Mouse (Mus musculus) liver, adult 2 months (tissue): ENCODE results near the gene Pde4dip. TPM values are rescaled to one million over a fixed set of nuclear protein-coding genes. Genes with fewer than 3 reads are reported as not detected.

ENCODE experiments used
- DNase-seq: peaks from one replicate; pipeline ENCODE4 v3.0.0-alpha.2; 2011; ENCODE audit warnings: low read depth, low spot score; ENCODE audit errors: extremely low read depth
- H3K27ac ChIP-seq: fragments of 200-500 bp; replicated peaks from 2 replicates; pipeline ENCODE4 v1.5.1; 2012; ENCODE audit warnings: low read depth, mild to moderate bottlenecking, control low read depth, inconsistent platforms, low read length; ENCODE audit not compliant: insufficient read depth
- H3K27me3 ChIP-seq: fragments of 200-500 bp; 2 replicates; pipeline ENCODE4 v1.6.1; 2012; ENCODE audit warnings: mild to moderate bottlenecking, moderate library complexity, low read length, inconsistent platforms; ENCODE audit not compliant: control insufficient read depth, insufficient read depth
- H3K36me3 ChIP-seq: fragments of 200-500 bp; 2 replicates; pipeline ENCODE4 v1.6.1; 2012; ENCODE audit warnings: low read length, inconsistent platforms; ENCODE audit not compliant: control insufficient read depth, insufficient read depth
- H3K4me1 ChIP-seq: fragments of 200-500 bp; 2 replicates; pipeline ENCODE4 v1.6.1; 2011; ENCODE audit warnings: low read length; ENCODE audit not compliant: control insufficient read depth, insufficient read depth
- H3K4me3 ChIP-seq: fragments of 200-500 bp; 2 replicates; pipeline ENCODE4 v1.5.1; 2011; ENCODE audit warnings: low read depth, mild to moderate bottlenecking, control low read depth, low read length, moderate library complexity; ENCODE audit not compliant: insufficient read depth
- H3K79me2 ChIP-seq: fragments of 200-500 bp; 2 replicates; pipeline ENCODE4 v1.6.1; 2012; ENCODE audit warnings: inconsistent platforms, mild to moderate bottlenecking, low read length, moderate library complexity; ENCODE audit not compliant: control insufficient read depth, insufficient read depth
- H3K9ac ChIP-seq: fragments of 200-500 bp; 2 replicates; pipeline ENCODE4 v1.6.1; 2012; ENCODE audit warnings: low read depth, mild to moderate bottlenecking, control low read depth, inconsistent platforms, low read length
- CTCF ChIP-seq: fragments of 200-500 bp; IDR thresholded peaks from 2 replicates; pipeline ENCODE4 v1.5.1; 2011; ENCODE audit warnings: low read depth, low read length, control low read depth
- POLR2A ChIP-seq: fragments of 200-500 bp; IDR thresholded peaks from 2 replicates; pipeline ENCODE4 v1.6.1; 2011; ENCODE audit warnings: low read length, control low read depth; ENCODE audit not compliant: insufficient read depth; ENCODE audit errors: extremely low read depth
- WGBS: fragments of 180-500 bp; shearing (Covaris S2); methylation state at CpG from one replicate; pipeline ENCODE4 v1.1.7; 2018; 5-methylcytosine and 5-hydroxymethylcytosine counted together
- polyA plus RNA-seq: library from polyadenylated mRNA; depleted of rRNA; stranded (reverse); fragments of >200 nt; gene quantifications from 2 replicates; pipeline ENCODE4 v1.2.3, GENCODE M21; 2012
- total RNA-seq: library from RNA; depleted of rRNA; stranded (reverse); fragments of >200 nt; gene quantifications from 2 replicates; pipeline ENCODE4 v1.2.3, GENCODE M21; 2014

Pde4dip gene
- total and polyA plus RNA-seq, 2 experiments, result 24.0 to 50.1 TPM

- no peak for DNase-seq
- 79% methylated on average over 7 of the region's 7 CpGs for WGBS
- Histone ChIP-seq H3K79me2 (no peaks in the 10 kb centered on the region), H3K27ac (no peak within 1 kb of the TSS), H3K9ac (no peak within 1 kb of the TSS), H3K27me3 (no peaks in the 10 kb centered on the region), H3K36me3 (no peaks in the 10 kb centered on the region), H3K4me3 (no peak within 1 kb of the TSS), H3K4me1 (no peaks in the 10 kb centered on the region)
- TF ChIP-seq CTCF, result no peak
These were observed 213.8 kb downstream of the Pde4dip start, which contains the start of gene Gm17651 for GRCm38 (mm10) chr3:97674644-97675110. Gm17651 (minus strand) TSS chr3:97674694.

GRCm38 (mm10) chr3:97667093-97667675 is 221.3 kb downstream of the Pde4dip start:
- Histone ChIP-seq H3K27me3 (no peaks in the 10 kb centered on the region), H3K27ac (no peak overlapping the region; the same call in 1 of the 2 replicates), H3K79me2 (no peaks in the 10 kb centered on the region; the same call in 1 of the 2 replicates), H3K4me3 (no peak overlapping the region), H3K9ac (no peak overlapping the region), H3K36me3 (peaks cover 9% of the 10 kb centered on the region), H3K4me1 (no peaks in the 10 kb centered on the region)
- 74% methylated on average over 14 of the region's 14 CpGs for WGBS
- TF ChIP-seq CTCF (no peak), POLR2A (no peak)
- no peak for DNase-seq

GRCm38 (mm10) chr3:97666154-97666553 is 222.4 kb downstream of the Pde4dip start:
- H3K79me2 ChIP-seq, result no peaks in the 10 kb centered on the region; the same call in 1 of the 2 replicates
- no peaks in the 10 kb centered on the region for H3K27me3 ChIP-seq
- peaks cover 9% of the 10 kb centered on the region for H3K36me3 ChIP-seq
- H3K4me1 ChIP-seq, result no peaks in the 10 kb centered on the region
- H3K27ac ChIP-seq, result no peak overlapping the region
- TF ChIP-seq CTCF, result no peak
- TF ChIP-seq POLR2A, result no peak
- no peak overlapping the region for H3K4me3 ChIP-seq
- 73% methylated on average over 8 of the region's 8 CpGs for WGBS
- DNase-seq, result no peak
- no peak overlapping the region for H3K9ac ChIP-seq

GRCm38 (mm10) chr3:97665525-97665924 is 223.0 kb downstream of the Pde4dip start:
- no peak overlapping the region for H3K9ac ChIP-seq
- no peak for TF ChIP-seq CTCF
- no peak for TF ChIP-seq POLR2A
- peaks cover 9% of the 10 kb centered on the region for H3K36me3 ChIP-seq
- H3K27me3 ChIP-seq, result no peaks in the 10 kb centered on the region
- H3K79me2 ChIP-seq, result no peaks in the 10 kb centered on the region; the same call in 1 of the 2 replicates
- no peak for DNase-seq
- no peak overlapping the region for H3K4me3 ChIP-seq
- WGBS, result 80% methylated on average over 9 of the region's 9 CpGs
- H3K4me1 ChIP-seq, result no peaks in the 10 kb centered on the region
- H3K27ac ChIP-seq, result no peak overlapping the region

GRCm38 (mm10) chr3:97661206-97661605 is 227.3 kb downstream of the Pde4dip start:
- H3K27me3 ChIP-seq, result no peaks in the 10 kb centered on the region
- H3K4me3 ChIP-seq, result no peak overlapping the region
- H3K9ac ChIP-seq, result no peak overlapping the region
- H3K36me3 ChIP-seq, result peaks cover 6% of the 10 kb centered on the region
- no peak for DNase-seq
- WGBS, result 67% methylated on average over 8 of the region's 8 CpGs
- peaks cover 8% of the 10 kb centered on the region for H3K4me1 ChIP-seq
- no peak overlapping the region for H3K27ac ChIP-seq
- H3K79me2 ChIP-seq, result no peaks in the 10 kb centered on the region; the same call in 1 of the 2 replicates
- TF ChIP-seq POLR2A (no peak), CTCF (no peak)

- peaks cover 6% of the 10 kb centered on the region for H3K36me3 ChIP-seq
- no peak overlapping the region for H3K9ac ChIP-seq
- DNase-seq, result no peak
- H3K4me1 ChIP-seq, result peaks cover 8% of the 10 kb centered on the region
- WGBS, result 79% methylated on average over 7 of the region's 7 CpGs
- H3K27ac ChIP-seq, result no peak overlapping the region
- no peak for TF ChIP-seq CTCF
- TF ChIP-seq POLR2A, result no peak
- H3K4me3 ChIP-seq, result no peak overlapping the region
- no peaks in the 10 kb centered on the region; the same call in 1 of the 2 replicates for H3K79me2 ChIP-seq
- H3K27me3 ChIP-seq, result no peaks in the 10 kb centered on the region
These were observed 228.8 kb downstream of the Pde4dip start for GRCm38 (mm10) chr3:97659746-97660145.
